Mouse (Mus musculus) spleen, postnatal 14 days (tissue): ENCODE measurements around the gene Fndc3a.
A peak's percentile ranks its signal among the peaks of the same experiment; 100 is the strongest.

ENCODE experiments used
- DNase-seq, 2 experiments: peaks; one replicate each; pipeline ENCODE4 v3.0.0; 2021 to 2022; ENCODE audit warnings: low spot score in 2 of 2

Gene Fndc3a

DNA sequence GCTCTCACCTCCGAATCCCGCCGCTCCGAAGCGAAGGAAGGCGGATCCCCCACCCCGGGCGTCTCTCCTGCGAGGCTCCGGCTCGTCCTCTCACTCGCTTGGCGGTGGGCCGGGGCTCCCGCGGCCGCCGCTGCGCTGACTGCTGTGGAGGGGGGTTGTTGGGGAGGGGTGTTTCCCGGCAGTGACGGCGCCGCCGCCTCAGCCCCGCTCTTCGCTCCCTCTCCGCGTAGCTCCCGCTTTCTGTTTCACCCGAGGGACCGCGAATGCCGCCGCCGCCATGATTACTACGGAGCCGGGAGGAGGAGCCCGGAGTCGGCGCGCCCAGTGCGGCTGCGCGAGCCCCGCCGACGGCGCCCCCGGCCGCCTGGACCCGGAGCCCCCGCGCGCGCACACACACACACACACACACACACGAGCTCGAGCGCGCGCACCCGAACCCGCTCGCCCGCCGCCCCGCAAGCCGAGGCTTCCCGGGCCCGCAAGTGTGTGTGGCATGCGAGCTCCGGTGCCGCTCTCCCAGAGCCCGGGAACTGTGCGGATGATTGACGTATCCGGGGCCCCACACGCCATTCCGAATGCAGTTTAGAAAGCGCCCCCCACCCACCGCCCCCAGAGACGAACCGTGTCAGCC lies at the start of gene Fndc3a:
Fndc3a (minus strand) TSS at position 294 of the 631 bp plus-strand sequence.
- DNase-seq = peak; percentile 61 to 73

DNA sequence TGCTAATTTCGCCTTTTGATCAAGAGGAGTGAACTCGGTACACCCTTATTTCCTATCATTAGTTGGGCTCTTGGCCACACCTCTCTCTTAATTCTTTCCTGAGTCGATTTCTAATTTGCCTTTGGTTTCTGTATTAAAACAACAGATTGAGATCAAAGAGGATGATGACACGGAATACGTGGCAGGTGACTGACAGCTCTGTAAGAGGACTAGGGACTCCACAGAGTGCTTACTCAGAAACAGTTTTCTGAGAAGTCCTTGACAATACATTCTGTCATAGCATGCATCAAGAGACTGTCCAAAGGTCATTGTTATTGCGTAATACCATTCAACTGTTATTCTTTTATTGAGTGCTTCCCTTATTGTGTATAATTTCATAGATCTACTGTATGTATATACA lies 43.1 kb upstream of the Fndc3a start:
- no peak for DNase-seq

DNA sequence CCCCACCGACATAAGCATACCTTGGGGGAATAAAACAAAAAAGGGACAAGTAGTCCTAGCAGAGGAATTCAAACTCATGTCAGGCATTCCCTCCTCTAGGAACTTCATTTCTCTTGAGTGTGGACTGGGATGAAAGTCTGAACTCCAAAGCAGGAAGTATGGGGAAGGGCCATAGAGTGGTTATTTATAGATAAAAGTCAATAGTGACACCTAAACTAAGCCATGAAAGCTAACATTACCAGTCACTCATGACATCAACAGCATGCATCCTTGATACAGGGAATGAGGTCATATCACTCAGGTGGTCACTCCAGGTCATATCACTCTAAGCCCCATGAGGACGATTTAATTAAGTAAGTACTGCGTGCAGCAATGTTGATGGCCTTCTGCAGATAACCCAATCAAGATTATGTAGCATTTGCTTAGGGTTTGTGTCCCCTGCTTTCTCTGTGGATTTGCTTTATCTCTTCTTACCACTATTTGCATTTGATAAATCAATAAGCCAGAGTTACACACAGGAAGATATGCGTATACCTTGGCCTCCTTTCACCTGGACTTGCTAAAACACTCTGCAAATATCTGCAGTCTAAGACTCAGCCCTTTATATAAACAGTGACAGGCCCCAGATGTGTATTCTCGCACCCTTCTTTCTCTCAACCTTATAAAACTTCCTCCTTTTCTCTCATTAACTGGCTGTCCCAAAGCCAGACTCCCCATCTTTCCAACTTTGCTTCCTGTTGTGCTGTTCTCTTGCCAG lies 40.8 kb upstream of the Fndc3a start:
- DNase-seq = no peak

DNA sequence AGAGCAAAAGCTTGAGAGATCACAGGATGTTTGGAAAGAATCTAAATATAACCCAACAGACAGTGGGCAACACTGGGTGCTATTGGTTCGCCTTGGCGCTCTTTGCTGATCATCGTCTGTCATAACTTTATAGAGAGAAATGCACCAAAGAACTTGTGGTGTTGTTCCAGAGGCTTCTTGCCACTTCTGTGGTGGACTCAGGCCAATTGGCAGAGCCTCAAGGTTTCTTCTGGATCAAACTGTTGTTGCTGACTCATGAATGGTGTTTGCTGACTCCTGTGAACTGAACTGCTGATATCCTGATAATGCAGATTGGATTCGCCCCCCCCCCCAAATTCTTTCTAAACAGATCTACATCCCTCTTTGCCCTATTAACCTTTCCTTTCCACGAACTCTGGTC lies 38.5 kb upstream of the Fndc3a start:
- no peak for DNase-seq

DNA sequence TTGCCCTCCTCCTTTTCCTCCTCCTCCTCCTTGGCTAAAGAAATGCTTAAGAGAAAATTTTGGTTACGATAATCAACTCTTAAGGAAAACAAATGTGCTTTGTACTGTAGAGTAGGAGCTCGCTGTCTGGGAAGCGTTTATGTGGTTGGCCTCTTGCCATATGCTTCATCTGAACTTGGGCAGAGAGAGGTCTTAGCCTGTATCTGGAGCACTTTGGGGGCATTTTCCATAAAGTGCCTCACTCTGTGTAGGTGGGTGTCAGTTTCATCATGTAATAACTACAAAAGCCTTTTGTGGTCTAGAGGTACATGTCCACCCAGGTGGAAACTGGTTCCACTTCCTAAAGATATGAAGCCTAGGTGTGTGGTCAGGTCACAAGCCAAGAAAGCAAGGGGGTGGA lies 31.9 kb upstream of the Fndc3a start:
- no peak for DNase-seq

DNA sequence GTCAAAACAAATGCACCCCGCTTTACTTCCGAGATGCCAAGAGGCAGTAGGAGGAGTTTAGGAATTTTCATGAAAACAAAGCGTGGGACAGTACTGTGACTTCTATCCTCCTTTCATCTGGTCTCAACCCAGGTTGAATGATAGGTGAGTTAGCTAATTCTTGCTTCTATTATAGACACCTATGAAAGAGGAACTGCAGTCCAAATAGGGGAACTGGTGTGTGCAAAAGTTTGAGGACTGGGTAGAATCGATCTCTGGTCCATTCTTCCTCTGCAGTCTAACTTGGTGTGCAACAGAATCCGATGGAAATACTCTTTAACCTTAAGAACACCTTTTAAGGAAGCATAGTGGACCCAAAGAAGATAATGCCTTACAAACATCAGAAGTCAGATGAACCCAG lies 30.5 kb upstream of the Fndc3a start:
- DNase-seq = no peak

DNA sequence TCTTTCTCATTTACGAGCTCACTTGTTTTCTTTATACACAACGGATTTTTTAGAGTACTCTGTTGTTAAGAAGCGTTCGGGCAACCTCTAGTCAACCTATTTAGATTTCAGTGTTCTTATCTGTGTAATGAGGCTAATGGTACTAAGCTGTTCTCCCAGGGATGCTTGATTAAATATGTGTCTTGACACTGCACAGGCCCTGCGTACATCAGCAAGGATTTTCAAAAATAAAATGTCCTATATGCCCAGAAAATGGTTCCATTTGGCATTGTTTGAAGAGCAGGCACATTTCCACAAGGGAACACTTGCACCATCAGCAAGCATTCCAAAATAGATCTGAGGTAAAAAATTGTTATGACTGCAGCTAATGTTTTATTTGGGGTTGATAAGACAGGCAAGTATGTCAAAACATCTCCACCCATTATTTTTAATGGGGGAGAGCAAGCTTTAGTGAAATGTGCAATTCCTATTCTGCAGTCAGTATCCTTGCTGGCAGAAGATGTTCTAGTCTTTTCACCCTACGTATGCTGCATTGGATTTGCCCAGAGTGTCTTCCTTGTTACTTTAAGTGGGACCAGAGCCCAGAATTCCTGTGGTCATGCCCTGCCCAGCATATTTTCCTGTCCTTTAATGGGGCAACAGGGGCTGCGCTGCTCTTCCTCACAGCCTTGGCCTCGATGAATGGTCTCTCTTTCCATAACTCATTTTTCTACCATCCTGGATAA lies 29.8 kb upstream of the Fndc3a start:
- DNase-seq = no peak

DNA sequence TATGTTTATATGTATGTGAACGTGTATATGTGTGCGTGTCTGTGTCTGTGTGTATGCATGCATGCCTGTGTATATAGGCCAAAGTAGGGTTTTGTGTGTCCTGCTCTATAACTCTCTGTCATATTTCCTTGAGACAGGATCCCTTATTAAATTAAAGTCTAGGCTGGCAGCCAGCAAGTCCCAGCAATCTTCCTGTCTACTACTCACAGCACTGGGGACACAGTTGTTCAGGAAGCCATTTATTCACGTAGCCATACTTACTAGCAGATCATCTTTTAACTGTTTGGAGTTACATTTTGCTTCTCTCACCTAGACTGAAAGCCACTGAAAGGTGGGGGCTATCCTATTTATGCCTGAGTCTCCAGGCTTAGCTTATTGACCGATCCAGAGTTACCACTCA lies 29.0 kb upstream of the Fndc3a start:
- DNase-seq = no peak

DNA sequence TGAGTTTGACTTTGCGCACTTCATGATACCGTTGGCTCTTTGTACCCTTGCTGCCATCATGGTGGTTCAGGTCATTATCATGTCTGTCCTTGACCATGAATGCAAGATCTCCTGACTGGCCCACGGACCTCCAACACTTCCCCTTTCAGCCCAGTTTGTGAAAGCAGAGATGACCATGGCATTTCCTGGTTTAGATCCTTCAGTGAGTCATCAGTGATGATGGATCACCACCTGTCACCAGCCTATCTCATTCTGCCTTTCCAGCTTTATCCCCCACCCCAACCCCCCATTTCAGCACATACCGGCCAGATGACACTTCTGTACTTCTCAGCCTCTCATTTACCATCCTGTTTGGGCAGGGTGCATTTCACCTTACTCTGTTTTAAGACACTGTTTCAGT lies 28.4 kb upstream of the Fndc3a start:
- no peak for DNase-seq

DNA sequence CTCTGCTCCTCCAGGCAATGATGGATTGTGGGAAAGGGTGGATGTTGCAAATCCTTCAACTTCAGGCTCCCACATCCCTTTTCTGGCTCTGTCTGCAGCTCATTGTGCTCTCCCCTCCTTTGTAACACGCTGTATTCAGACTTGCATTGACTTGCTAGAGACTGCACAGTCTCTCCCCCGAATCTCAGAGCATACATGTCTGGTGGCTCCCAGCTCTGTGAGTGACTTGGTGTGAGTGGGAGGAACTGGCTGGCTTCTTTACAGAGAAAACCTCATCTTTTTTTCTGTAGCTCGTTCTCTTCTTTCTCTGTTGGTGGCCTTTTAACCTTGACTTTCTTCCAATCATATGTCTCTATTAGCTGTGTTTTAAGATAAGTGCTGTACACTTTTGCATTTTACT lies 16.1 kb upstream of the Fndc3a start:
- DNase-seq = no peak

DNA sequence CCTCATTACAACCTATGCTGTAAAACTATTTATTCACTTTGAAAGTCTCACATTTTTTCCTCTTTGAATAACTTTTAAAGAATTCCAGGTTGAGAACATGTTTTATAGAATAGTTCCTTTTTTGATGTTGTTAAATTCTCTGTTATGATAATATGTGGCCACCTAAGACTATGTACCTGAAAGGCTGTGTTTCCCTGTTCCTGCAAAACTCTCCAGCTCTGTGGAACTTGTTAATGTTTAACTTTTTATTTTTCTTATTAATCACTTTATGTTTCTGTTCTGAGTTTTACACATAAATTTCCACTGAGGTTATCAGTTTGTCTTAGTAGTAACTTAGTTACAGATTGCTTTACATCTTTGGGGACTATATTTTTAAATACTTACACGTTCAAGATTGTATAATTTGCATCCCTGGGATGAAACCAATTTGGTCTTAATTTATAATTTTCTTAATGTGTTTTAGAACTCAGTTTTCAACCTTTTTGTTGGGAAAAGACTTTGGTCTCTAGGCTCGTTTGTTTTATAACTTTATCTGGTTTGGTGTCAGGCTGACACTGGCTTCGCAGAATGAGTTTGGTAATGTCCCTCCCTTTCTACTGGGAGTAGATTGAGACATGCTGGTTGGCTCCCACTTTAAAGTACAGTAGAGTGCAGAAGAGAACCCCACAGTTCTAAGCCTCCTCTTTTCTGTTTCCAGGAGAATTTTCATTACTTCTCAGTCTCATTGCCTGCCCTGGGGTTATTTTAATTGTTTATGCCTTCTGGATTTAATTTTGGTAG lies 12.7 kb upstream of the Fndc3a start:
- DNase-seq = no peak

DNA sequence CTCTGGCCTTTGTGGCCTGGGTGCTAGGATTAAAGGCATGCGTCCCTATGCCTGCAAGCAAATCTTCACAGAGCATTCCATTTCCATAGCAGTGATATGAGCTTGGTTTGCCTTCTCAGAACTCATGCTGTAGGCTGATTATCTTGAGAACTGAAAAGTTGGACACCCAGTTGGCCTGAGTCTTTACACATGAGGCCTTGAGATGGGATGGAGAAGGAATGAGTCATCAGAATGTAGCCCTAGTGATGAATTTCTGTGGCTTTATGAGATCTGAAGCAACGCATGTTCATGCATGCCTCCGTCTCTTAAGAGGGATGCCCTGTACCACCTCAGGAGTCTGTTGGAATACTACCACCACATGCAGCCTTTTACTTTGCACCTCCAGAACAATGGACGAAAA lies 6.4 kb upstream of the Fndc3a start:
- no peak for DNase-seq

DNA sequence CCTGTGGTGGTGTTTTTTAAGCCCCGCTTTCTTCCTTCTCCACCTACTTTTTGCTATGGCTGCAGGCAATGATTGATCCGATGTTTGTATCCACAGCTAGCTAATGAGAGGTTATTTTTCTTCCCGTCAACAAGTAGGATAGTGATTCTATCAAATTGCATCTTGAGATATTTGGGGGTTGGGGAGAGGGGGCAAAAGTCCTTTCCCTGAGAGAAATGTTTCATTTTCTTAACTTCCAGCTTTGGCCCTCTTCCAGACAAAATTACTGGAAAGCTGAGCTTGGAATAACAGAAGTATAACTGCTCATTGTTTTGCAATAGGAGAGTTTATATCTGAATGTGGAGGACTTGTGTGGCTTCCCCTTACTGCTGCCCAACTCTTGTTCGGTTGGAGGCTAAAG lies 1.3 kb upstream of the Fndc3a start:
- no peak for DNase-seq

DNA sequence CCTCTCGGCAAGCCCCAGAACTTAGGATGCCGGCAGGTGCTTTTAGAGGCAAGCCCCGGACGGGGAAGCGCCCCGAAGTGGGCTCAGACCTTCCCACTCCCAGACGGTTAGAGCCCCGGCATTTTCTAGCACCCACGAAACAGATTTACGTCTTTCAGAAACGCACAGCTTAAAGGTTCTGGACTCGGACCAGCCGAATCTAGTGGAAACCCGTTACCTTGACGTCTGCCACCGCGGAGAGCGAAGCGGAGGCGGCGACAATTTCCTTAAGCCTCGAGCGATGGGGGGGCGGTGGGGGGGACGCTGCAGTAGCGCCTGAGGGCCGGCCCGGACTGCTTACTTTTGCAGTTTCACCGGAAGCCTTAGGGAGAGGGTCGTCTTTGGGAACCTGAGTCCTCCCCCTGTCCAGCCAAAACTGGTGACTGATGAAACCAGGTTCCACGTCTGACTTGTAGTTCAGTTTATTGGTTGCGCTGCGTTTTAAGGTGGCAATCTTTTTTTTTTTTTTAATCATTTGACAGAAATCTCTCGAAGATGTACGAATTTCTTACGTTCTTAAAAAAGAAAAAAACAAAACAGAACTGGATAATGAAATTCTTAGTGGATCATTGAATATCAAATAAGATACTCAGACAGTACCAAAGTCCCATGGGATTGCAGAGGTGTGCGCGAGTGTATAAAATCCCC lies 681 bp upstream of the Fndc3a start:
- peak; percentile 8 to 15 for DNase-seq

DNA sequence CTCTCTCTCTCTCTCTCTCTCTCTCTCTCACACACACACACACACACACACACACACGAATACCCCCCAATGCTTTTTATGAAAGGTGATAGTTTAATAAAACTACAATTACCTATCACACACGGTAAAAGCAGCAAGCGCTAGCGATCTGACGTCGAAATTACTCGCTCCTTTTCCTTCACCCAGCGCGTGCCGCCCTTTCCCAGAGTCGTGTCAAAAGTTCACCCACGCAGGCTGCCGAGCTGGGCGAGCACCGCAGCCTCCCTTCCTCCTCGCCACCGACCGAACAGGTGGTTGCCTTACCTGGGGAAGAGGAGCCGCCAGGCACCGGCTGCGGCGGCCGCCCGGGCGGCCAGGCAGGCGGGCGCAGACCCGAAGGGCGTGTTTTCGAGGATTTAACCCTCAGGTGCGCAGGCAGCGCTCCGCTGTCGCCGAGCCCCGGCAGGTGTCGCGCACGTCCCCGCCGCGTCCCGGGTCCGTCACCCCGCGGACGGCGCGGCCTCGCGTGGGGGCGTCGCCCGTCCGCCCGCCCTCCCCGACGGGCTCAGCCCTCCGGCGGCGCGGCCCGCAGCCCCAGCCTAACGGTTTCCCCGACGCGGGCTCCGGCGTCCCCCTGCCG lies 603 bp downstream of the Fndc3a start:
- DNase-seq = peak in 1 of 2 experiments; percentile 51

DNA sequence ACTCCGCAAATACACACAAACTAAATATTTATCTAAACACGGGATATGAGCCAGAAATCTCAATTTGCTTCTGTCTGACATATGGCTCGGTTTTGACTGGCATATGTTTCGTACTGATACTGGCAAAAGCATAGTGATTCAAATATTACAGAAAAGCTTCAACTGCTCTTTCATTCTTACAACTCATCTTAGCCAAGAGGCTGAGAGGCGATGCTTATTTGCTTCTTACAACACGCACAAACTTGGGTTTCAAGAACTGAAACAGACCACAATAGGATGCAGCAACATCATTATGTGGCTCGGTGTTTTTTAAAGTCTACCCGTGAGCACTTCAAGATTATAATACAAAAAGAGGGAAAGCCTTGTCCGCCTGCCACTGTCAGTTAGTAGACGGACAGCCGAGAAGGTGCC lies 1.2 kb downstream of the Fndc3a start:
- DNase-seq = no peak

DNA sequence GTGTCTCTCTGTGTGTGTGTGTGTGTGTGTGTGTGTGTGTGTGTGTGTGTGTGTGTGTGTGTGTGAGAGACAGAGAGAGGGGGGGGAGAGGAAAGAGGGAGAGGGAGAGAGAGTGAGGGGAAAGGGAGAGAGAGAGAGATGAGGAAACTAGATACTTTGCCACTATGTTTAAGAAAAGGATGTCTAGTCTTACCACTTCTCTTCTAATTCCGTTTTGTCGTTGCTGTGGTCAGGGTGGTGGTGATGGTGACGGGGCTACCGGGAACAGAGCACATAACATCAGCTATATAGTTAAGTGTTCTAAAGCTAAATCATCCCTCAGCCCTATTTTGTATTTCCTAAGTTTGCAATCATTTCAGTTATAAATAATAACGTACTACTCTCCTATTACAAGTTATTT lies 9.7 kb downstream of the Fndc3a start:
- no peak for DNase-seq

DNA sequence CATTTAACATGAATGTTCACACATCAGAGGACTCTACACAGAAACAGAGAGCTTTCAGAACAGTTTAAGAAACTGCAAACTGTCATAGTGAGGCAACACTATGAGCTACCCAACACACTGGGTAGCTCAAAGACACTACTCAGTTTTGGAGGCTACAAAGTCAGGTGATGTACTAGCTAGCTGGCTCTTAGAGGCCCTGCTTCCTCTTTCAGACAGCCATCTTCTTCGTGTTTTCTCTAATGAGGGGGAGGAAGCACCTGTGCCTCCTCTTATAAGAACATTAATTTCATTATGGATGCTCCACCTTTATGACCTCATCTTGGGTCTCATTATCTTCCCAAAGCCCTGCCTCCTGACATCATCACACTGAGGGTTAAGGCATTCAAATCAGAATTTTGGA lies 18.4 kb downstream of the Fndc3a start:
- no peak for DNase-seq

DNA sequence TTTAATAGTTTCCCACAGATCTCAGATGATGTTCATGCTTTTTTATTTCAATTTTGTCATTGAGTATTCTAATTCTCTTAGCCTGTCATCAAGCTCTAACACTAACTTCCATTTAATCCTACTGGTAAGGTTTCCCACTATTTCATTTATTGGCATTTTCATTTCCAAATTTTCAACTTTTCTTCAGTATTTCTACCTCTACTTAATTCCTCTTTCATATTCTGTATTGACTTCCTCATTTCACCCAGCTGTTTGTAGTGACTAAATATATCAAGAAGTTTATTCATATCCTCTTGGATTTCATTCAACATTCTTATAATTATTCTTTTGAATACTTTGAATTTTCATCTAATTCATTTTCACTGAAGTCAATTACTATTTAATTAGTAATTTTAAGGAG lies 20.3 kb downstream of the Fndc3a start:
- DNase-seq = no peak

DNA sequence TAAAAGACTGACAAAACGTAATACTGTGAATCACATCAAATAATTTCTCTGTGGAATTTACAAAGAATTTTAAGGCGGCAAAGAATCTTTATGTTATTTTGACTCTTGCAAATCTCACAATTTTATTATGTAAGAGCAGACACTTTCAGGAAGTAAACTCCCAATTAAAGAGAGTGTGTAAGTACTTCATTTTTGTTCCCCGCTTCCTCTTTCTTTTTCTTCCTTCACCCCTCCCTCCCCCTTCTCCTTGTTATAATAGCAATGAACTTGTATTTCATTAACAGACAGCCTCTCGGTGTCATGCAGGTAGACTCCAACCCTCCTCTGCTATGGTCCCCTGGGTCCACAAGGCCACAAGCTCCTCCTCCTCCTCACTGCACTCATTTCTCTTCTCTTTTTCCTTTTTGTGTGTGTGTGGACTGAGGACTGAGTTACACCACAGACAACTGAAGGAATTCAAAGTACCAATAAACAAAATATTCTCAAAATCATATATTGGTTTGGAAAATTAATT lies 24.9 kb downstream of the Fndc3a start:
- DNase-seq = no peak

DNA sequence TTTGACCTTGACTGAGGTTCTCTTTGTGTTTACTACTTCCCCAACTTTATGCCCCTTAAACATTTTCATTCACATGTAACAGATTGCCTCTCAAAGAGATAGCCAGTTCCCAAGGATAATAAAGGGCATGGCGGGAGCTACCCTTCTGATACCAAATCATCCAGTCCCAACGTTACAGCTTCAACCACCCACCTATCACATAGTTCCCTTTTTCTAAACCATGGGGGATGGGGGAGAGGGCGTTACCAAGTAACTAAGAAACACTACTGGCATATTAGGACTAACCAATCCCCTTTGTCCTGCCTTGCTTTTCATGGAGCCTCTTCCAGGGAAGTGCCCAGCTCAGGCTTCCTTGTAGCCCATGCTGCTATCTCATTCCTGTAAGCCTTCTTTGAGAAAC lies 32.6 kb downstream of the Fndc3a start:
- no peak for DNase-seq
